Comparison of ENCODE assay signal across 26 mouse cellular contexts in the genomic region with DNA sequence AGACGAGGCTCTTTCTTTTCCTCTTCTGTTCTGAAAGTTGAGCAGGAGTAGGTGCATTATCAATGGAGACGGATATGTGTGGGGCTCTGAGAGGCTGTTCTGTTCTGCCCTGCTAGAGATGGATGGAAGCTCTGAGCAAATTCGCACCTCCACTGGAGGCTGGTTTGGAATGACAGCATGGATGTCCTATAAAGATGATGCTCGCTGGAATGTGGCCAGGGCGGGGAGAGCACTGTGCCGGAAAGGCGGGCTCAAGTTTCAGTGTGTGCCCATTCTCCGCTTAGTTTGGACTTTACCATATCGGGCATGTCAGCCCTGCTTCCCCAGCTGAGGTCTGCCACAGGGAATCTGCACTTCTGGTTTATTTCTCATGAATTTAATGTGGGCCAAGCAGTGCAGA. TPM values are rescaled to one million over a fixed set of nuclear protein-coding genes. Genes with fewer than 3 reads are reported as not detected.
DNase-seq lines count a peak whose midpoint lies in the region; TF ChIP-seq lines count a peak whose summit lies in the region.
"Had no signal": no experiment of that assay in that cellular context is flagged by ENCODE, and none has a peak within 500 bp of the region (broad histone marks: within the 10 kb centered on the region; RNA-seq: fewer than 3 reads in every experiment).

No protein-coding gene starts in this region.

- H3K36me3 ChIP-seq in heart, embryonic 10.5 days, result no peaks in the 10 kb centered on the region
- H3K36me3 ChIP-seq in limb, embryonic 10.5 days, result no peaks in the 10 kb centered on the region
- H3K36me3 ChIP-seq: embryonic facial prominence, embryonic 15.5 days; forebrain, embryonic 10.5 days; heart, embryonic 15.5 days; hindbrain, embryonic 13.5 days; intestine, embryonic 15.5 days had no signal

- no peaks in the 10 kb centered on the region for H3K4me1 ChIP-seq in heart, embryonic 10.5 days
- H3K4me1 ChIP-seq in limb, embryonic 10.5 days, result peaks cover 4% of the 10 kb centered on the region; the same call in 1 of the 2 replicates
- H3K4me1 ChIP-seq: embryonic facial prominence, embryonic 15.5 days; forebrain, embryonic 10.5 days; heart, embryonic 15.5 days; intestine, embryonic 15.5 days had no signal

- WGBS in heart, embryonic 10.5 days, result 72% methylated on average over 9 of the region's 9 CpGs
- 77% methylated on average over 9 of the region's 9 CpGs for WGBS in limb, embryonic 10.5 days

- intact Hi-C loops in left cerebral cortex, postnatal 4 days (cut with DNase I), result no loop called here
- intact Hi-C loops in left cerebral cortex, adult 2 months (cut with DNase I), result no loop called here

- H3K9me3 ChIP-seq in heart, embryonic 10.5 days, result no peaks in the 10 kb centered on the region
- no peaks in the 10 kb centered on the region for H3K9me3 ChIP-seq in limb, embryonic 10.5 days (replicated peaks)
- H3K9me3 ChIP-seq: embryonic facial prominence, embryonic 15.5 days; forebrain, embryonic 10.5 days; heart, embryonic 15.5 days; hindbrain, embryonic 13.5 days; intestine, embryonic 15.5 days had no signal

- peak; percentile 15 to 52 for DNase-seq in cerebellum, postnatal 14 days
- DNase-seq in cerebellum, adult 8-10 months, result no peak
- DNase-seq in heart, embryonic 10.5 days (ENCODE audit: low spot score), result peak; percentile 52
- DNase-seq in heart, adult 9 months (ENCODE audit: low spot score in 2 of 2), result no peak
- peak; percentile 48 for DNase-seq in left cerebral cortex, postnatal 4 days
- no peak for DNase-seq in left cerebral cortex, adult 2 months (ENCODE audit: extremely low spot score in 1 of 2, low spot score in 2 of 2)
- peak; percentile 12 for DNase-seq in limb, embryonic 10.5 days (ENCODE audit: low spot score)
- DNase-seq: adrenal gland, adult 2 months; adrenal gland, postnatal 25 days; cerebellum, adult 18-20 months; cerebellum, postnatal 36 days; gastrocnemius, postnatal 14 days; heart, postnatal 14 days had no signal

- no peak for TF ChIP-seq CTCF in left cerebral cortex, adult 2 months (IDR thresholded peaks at IDR 0.05)

- no peak overlapping the region for H3K4me3 ChIP-seq in heart, embryonic 10.5 days
- no peak overlapping the region for H3K4me3 ChIP-seq in left cerebral cortex, adult 2 months
- no peak overlapping the region for H3K4me3 ChIP-seq in limb, embryonic 10.5 days
- H3K4me3 ChIP-seq: embryonic facial prominence, embryonic 15.5 days; erythroblast, embryonic 14.5 days; forebrain, embryonic 10.5 days; heart, embryonic 15.5 days; hindbrain, embryonic 13.5 days; intestine, embryonic 15.5 days had no signal

- H3K27me3 ChIP-seq in heart, embryonic 10.5 days (ENCODE audit: insufficient read depth, poor library complexity, severe bottlenecking), result no peaks in the 10 kb centered on the region
- H3K27me3 ChIP-seq in limb, embryonic 10.5 days (ENCODE audit: low read depth, poor library complexity, severe bottlenecking), result no peaks in the 10 kb centered on the region
- H3K27me3 ChIP-seq: embryonic facial prominence, embryonic 15.5 days; heart, embryonic 15.5 days; hindbrain, embryonic 13.5 days; intestine, embryonic 15.5 days had no signal

- H3K27ac ChIP-seq in heart, embryonic 10.5 days, result no peak overlapping the region
- H3K27ac ChIP-seq in left cerebral cortex, adult 2 months, result no peak overlapping the region
- no peak overlapping the region for H3K27ac ChIP-seq in limb, embryonic 10.5 days
- H3K27ac ChIP-seq: embryonic facial prominence, embryonic 15.5 days; forebrain, embryonic 10.5 days; heart, embryonic 15.5 days; hindbrain, embryonic 13.5 days; hindbrain, postnatal 0 days; intestine, embryonic 15.5 days had no signal

RNA-seq across cellular contexts. Expression of gene Plpp4, which starts 35.9 kb away (rescaled TPM):
- polyA plus RNA-seq in heart, embryonic 10.5 days (2016; fragmentation: Nextera tagmentation; extraction: Ambion mirVana), result 0.28 and 0.34 TPM in 2 replicates
- total RNA-seq in left cerebral cortex, postnatal 4 days (2021), result 1 to 10 TPM; 4.8 to 7.4 TPM
- total RNA-seq in left cerebral cortex, adult 2 months (2021), result 10 to 100 TPM in 1 of 2 experiments, 1 to 10 TPM in 1; 9.0 to 10.1 TPM
- polyA plus RNA-seq in limb, embryonic 10.5 days (2016; fragmentation: Nextera tagmentation; extraction: Ambion mirVana), result not detected in 2 replicates
- total RNA-seq: adrenal gland, adult 2 months; adrenal gland, postnatal 25 days; CH12.LX; gastrocnemius, adult 18-20 months; heart, postnatal 14 days; hematopoietic stem cell, adult 5-6 weeks had no signal
- polyA plus RNA-seq: adrenal gland, adult 2 months; C2C12; erythroblast, embryonic 14.5 days; gonadal fat pad, adult 2 months; Patski had no signal

Comparison
In these comparisons a context has a peak if more than half of its experiments do, and no peak if none do; other contexts are left out.
1. DNase-seq: peak in cerebellum, postnatal 14 days (2 of 2), heart, embryonic 10.5 days (single experiment), left cerebral cortex, postnatal 4 days (single experiment) and limb, embryonic 10.5 days (single experiment); none in cerebellum, adult 8-10 months (single experiment), heart, adult 9 months (0 of 2) and left cerebral cortex, adult 2 months (0 of 2).